Mouse (Mus musculus) limb, embryonic 15.5 days (tissue): Measurements from ENCODE around the gene Retreg2. TPM values are rescaled to one million over a fixed set of nuclear protein-coding genes. Genes with fewer than 3 reads are reported as not detected.
A peak's percentile ranks its signal among the peaks of the same experiment; 100 is the strongest.

Experiments
- ATAC-seq: fragments of 200-750 bp; cut with Nextera tagmentation; 2 replicates; pipeline ENCODE4 v1.8.0; 2017; ENCODE audit warnings: low read depth, moderate TSS enrichment; ENCODE audit not compliant: insufficient number of reproducible peaks, low FRiP score, low TSS enrichment
- H3K27ac ChIP-seq: fragments of 300-500 bp; sonication (generic); 2 replicates; pipeline ENCODE4 v1.5.1; 2015; ENCODE audit warnings: moderate library complexity, mild to moderate bottlenecking, inconsistent platforms
- H3K27me3 ChIP-seq: fragments of 300-500 bp; sonication (generic); 2 replicates; pipeline ENCODE4 v1.6.1; 2015; ENCODE audit warnings: inconsistent platforms
- H3K36me3 ChIP-seq: fragments of 300-500 bp; sonication (generic); 2 replicates; pipeline ENCODE4 v1.6.1; 2015; ENCODE audit warnings: inconsistent platforms
- H3K4me1 ChIP-seq: fragments of 300-500 bp; sonication (generic); 2 replicates; pipeline ENCODE4 v1.6.1; 2015; ENCODE audit warnings: inconsistent platforms
- H3K4me2 ChIP-seq: fragments of 300-500 bp; sonication (generic); 2 replicates; pipeline ENCODE4 v1.6.1; 2015; ENCODE audit warnings: mild to moderate bottlenecking, inconsistent platforms
- H3K4me3 ChIP-seq: fragments of 300-500 bp; sonication (generic); 2 replicates; pipeline ENCODE4 v1.5.1; 2015; ENCODE audit warnings: mild to moderate bottlenecking, inconsistent platforms
- H3K9ac ChIP-seq: fragments of 300-500 bp; sonication (generic); 2 replicates; pipeline ENCODE4 v1.6.1; 2015; ENCODE audit warnings: inconsistent platforms
- H3K9me3 ChIP-seq: fragments of 300-500 bp; sonication (generic); 2 replicates; pipeline ENCODE4 v1.6.1; 2016; ENCODE audit warnings: inconsistent platforms
- WGBS: fragments of 180-500 bp; shearing (Covaris S2); methylation state at CpG from one replicate; pipeline ENCODE4 v1.1.7; 2015; 5-methylcytosine and 5-hydroxymethylcytosine counted together
- polyA plus RNA-seq: library from polyadenylated mRNA; unstranded; fragments of >200 nt; fragmentation: Nextera tagmentation; extraction: Ambion mirVana; gene quantifications from 2 replicates; pipeline ENCODE4 v1.2.1, GENCODE M21; 2015

Retreg2 gene
- 41.5 and 47.3 TPM in 2 replicates for polyA plus RNA-seq

GRCm38 (mm10) chr1:75142301-75143261 is at the start of gene Retreg2, which contains the start of gene Cnppd1:
Retreg2 (plus strand) TSS chr1:75142778.
Cnppd1 (minus strand) TSS chr1:75142711.
- Histone ChIP-seq H3K27me3 (no peaks in the 10 kb centered on the region), H3K4me2 (peak within 1 kb of the TSS; percentile 87), H3K4me3 (peak within 1 kb of the TSS; percentile 97), H3K36me3 (peaks cover 57% of the 10 kb centered on the region), H3K9ac (peak within 1 kb of the TSS; percentile 92), H3K27ac (peak within 1 kb of the TSS; percentile 97), H3K9me3 (no peaks in the 10 kb centered on the region), H3K4me1 (peaks cover 24% of the 10 kb centered on the region)
- peak; percentile 83 for ATAC-seq
- under 1% methylated on average over 90 of the region's 91 CpGs for WGBS

- no peak overlapping the region for H3K27ac ChIP-seq
- ATAC-seq = no peak
- H3K27me3 ChIP-seq = no peaks in the 10 kb centered on the region
- WGBS = 77% methylated on average over 3 of the region's 3 CpGs
- H3K4me1 ChIP-seq = peaks cover 9% of the 10 kb centered on the region
- no peak overlapping the region for H3K4me2 ChIP-seq
- no peak overlapping the region for H3K4me3 ChIP-seq
- no peaks in the 10 kb centered on the region for H3K9me3 ChIP-seq
- no peak overlapping the region for H3K9ac ChIP-seq
- no peaks in the 10 kb centered on the region for H3K36me3 ChIP-seq
Measured at GRCm38 (mm10) chr1:75122211-75122610, 20.4 kb upstream of the Retreg2 start.

GRCm38 (mm10) chr1:75124346-75125321 is 17.9 kb upstream of the Retreg2 start, which contains the start of gene Nhej1:
Nhej1 (minus strand) TSS chr1:75125200.
- Histone ChIP-seq H3K27me3 (no peaks in the 10 kb centered on the region), H3K9me3 (no peaks in the 10 kb centered on the region), H3K4me1 (peaks cover 9% of the 10 kb centered on the region), H3K4me3 (peak within 1 kb of the TSS; percentile 63), H3K4me2 (peak within 1 kb of the TSS; percentile 65), H3K27ac (peak within 1 kb of the TSS; percentile 98), H3K36me3 (no peaks in the 10 kb centered on the region), H3K9ac (peak within 1 kb of the TSS; percentile 60)
- WGBS = 1% methylated on average over 56 of the region's 56 CpGs
- peak; percentile 97 for ATAC-seq

- no peak for ATAC-seq
- 31% methylated on average over 5 of the region's 5 CpGs for WGBS
- H3K4me1 ChIP-seq = peaks cover 9% of the 10 kb centered on the region
- no peaks in the 10 kb centered on the region for H3K9me3 ChIP-seq
- H3K4me2 ChIP-seq = peak overlapping the region; percentile 65
- H3K27ac ChIP-seq = peak overlapping the region; percentile 98
- H3K4me3 ChIP-seq = peak overlapping the region; percentile 63
- H3K27me3 ChIP-seq = no peaks in the 10 kb centered on the region
- H3K9ac ChIP-seq = no peak overlapping the region
- no peaks in the 10 kb centered on the region for H3K36me3 ChIP-seq
Measured at GRCm38 (mm10) chr1:75125418-75125817, 17.2 kb upstream of the Retreg2 start.

GRCm38 (mm10) chr1:75128641-75129040 is 13.9 kb upstream of the Retreg2 start:
- H3K27me3 ChIP-seq = no peaks in the 10 kb centered on the region
- WGBS = 79% methylated on average over 3 of the region's 3 CpGs
- H3K4me1 ChIP-seq = peaks cover 9% of the 10 kb centered on the region
- ATAC-seq = no peak
- no peaks in the 10 kb centered on the region for H3K36me3 ChIP-seq
- H3K4me3 ChIP-seq = no peak overlapping the region
- no peak overlapping the region for H3K9ac ChIP-seq
- no peaks in the 10 kb centered on the region for H3K9me3 ChIP-seq
- H3K27ac ChIP-seq = no peak overlapping the region
- H3K4me2 ChIP-seq = no peak overlapping the region

- Histone ChIP-seq H3K9me3 (no peaks in the 10 kb centered on the region), H3K9ac (no peak within 1 kb of the TSS), H3K27me3 (no peaks in the 10 kb centered on the region), H3K36me3 (peaks cover 35% of the 10 kb centered on the region), H3K4me2 (no peak within 1 kb of the TSS), H3K27ac (no peak within 1 kb of the TSS), H3K4me3 (no peak within 1 kb of the TSS), H3K4me1 (no peaks in the 10 kb centered on the region)
- ATAC-seq = no peak
- WGBS = 62% methylated on average over 12 of the region's 12 CpGs
Measured at GRCm38 (mm10) chr1:75133421-75134207, 9.0 kb upstream of the Retreg2 start, which contains the start of gene Slc23a3. Slc23a3 (minus strand) TSS chr1:75133890.

GRCm38 (mm10) chr1:75136293-75136692 is 6.3 kb upstream of the Retreg2 start:
- Histone ChIP-seq H3K36me3 (peaks cover 47% of the 10 kb centered on the region), H3K4me1 (peaks cover 12% of the 10 kb centered on the region), H3K27ac (no peak overlapping the region), H3K4me3 (no peak overlapping the region), H3K27me3 (no peaks in the 10 kb centered on the region), H3K4me2 (no peak overlapping the region), H3K9me3 (no peaks in the 10 kb centered on the region), H3K9ac (no peak overlapping the region)
- ATAC-seq = no peak
- 71% methylated on average over 6 of the region's 6 CpGs for WGBS

DNA sequence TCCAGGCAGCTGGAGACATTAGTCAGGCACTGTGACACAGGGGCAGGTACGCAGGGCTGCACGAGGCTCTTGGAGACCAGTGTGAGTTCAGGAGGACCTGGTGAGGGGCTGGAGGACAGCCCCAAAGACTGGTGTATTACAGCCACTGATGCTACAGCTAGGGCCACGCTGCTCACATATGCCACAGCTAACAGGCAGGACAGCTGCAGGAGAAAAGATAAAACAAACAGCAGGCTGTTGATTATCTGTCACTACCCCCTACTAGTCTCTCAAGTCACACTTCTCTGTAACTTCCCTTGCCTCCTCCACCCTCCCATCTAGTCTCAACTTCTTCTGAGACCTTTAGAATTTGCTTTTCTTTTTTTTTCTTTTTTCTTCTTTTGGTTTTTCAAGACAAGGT is 5.8 kb upstream of the Retreg2 start:
- H3K4me3 ChIP-seq = no peak overlapping the region
- no peak overlapping the region for H3K4me2 ChIP-seq
- 55% methylated on average over 3 of the region's 3 CpGs for WGBS
- no peaks in the 10 kb centered on the region for H3K27me3 ChIP-seq
- peaks cover 13% of the 10 kb centered on the region for H3K4me1 ChIP-seq
- no peak for ATAC-seq
- peaks cover 47% of the 10 kb centered on the region for H3K36me3 ChIP-seq
- H3K9ac ChIP-seq = no peak overlapping the region
- no peak overlapping the region for H3K27ac ChIP-seq
- no peaks in the 10 kb centered on the region for H3K9me3 ChIP-seq

DNA sequence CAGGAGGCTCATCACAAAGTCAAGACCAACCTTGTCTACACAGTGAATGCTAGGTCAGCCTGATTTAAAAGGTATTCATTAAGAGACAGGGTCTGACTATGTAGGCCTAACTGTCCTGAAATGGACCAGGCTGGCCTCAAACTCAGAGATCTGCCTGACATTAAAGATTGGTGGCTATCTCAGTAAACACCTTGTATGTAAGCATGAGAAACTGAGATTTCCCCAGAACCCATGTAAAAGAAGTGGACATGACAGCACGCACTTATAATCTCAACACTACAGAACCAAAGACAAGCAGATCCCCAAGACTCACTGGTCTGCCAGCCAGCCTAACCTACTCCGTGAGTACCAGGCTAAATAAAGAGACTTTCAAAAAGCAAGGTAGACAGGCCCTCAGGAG is 4.1 kb upstream of the Retreg2 start:
- Histone ChIP-seq H3K9me3 (no peaks in the 10 kb centered on the region), H3K4me1 (peaks cover 15% of the 10 kb centered on the region), H3K4me3 (no peak overlapping the region), H3K9ac (no peak overlapping the region), H3K27ac (no peak overlapping the region), H3K36me3 (peaks cover 47% of the 10 kb centered on the region), H3K27me3 (no peaks in the 10 kb centered on the region), H3K4me2 (no peak overlapping the region)
- no peak for ATAC-seq
- 94% methylated on average over 2 of the region's 2 CpGs for WGBS

DNA sequence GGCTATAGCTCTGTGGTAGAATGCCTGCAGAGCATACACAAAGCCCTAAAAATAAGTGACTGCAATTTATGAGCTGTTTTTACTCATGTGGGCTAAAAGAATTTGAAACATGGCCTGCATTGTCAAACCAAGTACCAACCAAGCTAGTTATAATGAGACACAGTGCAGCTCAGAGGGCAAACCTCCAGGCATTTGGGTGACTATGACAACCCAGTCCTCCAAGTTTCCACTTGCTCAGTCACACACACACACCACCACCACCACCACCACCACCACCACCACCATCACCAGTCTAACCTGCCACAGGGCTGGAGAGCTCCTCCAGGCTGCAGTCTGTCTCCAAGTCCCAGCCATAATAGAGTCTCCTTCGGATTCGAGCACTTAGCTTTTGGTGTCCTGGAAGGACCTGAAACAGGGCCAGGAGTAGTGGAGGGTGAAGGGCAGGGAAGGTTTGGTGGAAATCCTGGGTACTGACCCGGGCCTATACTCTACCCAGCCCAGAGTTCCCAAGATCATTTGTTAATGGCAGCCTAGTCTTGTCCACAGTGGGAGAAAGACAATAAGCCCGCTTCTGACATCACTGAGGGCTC is 1.9 kb upstream of the Retreg2 start:
- no peaks in the 10 kb centered on the region for H3K27me3 ChIP-seq
- H3K9me3 ChIP-seq = no peaks in the 10 kb centered on the region
- 52% methylated on average over 4 of the region's 4 CpGs for WGBS
- H3K36me3 ChIP-seq = peaks cover 56% of the 10 kb centered on the region
- peaks cover 24% of the 10 kb centered on the region for H3K4me1 ChIP-seq
- peak overlapping the region; percentile 92 for H3K9ac ChIP-seq
- ATAC-seq = no peak
- H3K4me3 ChIP-seq = peak overlapping the region; percentile 97
- peak overlapping the region; percentile 87 for H3K4me2 ChIP-seq
- H3K27ac ChIP-seq = 0 out of 2 replicates have a peak overlapping the region, but pooled peaks have one; percentile 97
